Mouse (Mus musculus) thymus, adult 2 months (tissue): ENCODE measurements around the gene Arrdc2. TPM values are rescaled to one million over a fixed set of nuclear protein-coding genes. Genes with fewer than 3 reads are reported as not detected.

Experiments
- DNase-seq: peaks from one replicate; pipeline ENCODE4 v3.0.0; 2021
- H3K27ac ChIP-seq: fragments of 200-500 bp; 2 replicates; pipeline ENCODE4 v1.5.1; 2012; ENCODE audit warnings: low read length, control low read depth; ENCODE audit not compliant: control insufficient read depth, insufficient read depth
- H3K27me3 ChIP-seq: fragments of 200-500 bp; 2 replicates; pipeline ENCODE4 v1.6.1; 2012; ENCODE audit warnings: mild to moderate bottlenecking, low read length, moderate library complexity, mixed read lengths; ENCODE audit not compliant: control insufficient read depth, insufficient read depth
- H3K36me3 ChIP-seq: fragments of 200-500 bp; 2 replicates; pipeline ENCODE4 v1.6.1; 2012; ENCODE audit warnings: mild to moderate bottlenecking, low read length, moderate library complexity; ENCODE audit not compliant: control insufficient read depth, insufficient read depth
- H3K4me1 ChIP-seq: fragments of 200-500 bp; replicated peaks from 2 replicates; pipeline ENCODE4 v1.6.1; 2012; ENCODE audit warnings: low read length; ENCODE audit not compliant: control insufficient read depth, insufficient read depth
- H3K4me3 ChIP-seq: fragments of 200-500 bp; 2 replicates; pipeline ENCODE4 v1.5.1; 2012; ENCODE audit warnings: mild to moderate bottlenecking, low read length, control low read depth, moderate library complexity; ENCODE audit not compliant: control insufficient read depth, insufficient read depth
- CTCF ChIP-seq: fragments of 200-500 bp; IDR thresholded peaks from 2 replicates; pipeline ENCODE4 v1.5.1; 2012; ENCODE audit warnings: mild to moderate bottlenecking, control low read depth, low read length, moderate library complexity, borderline replicate concordance; ENCODE audit not compliant: control insufficient read depth, poor library complexity, insufficient read depth; ENCODE audit errors: extremely low read depth
- POLR2A ChIP-seq: fragments of 200-500 bp; IDR thresholded peaks from 2 replicates; pipeline ENCODE4 v1.6.1; 2012; ENCODE audit warnings: mild to moderate bottlenecking, low read length, control low read depth, moderate library complexity; ENCODE audit not compliant: control insufficient read depth, poor library complexity, insufficient read depth; ENCODE audit errors: extremely low read depth
- WGBS: fragments of 180-500 bp; shearing (Covaris S2); methylation state at CpG from one replicate; pipeline ENCODE4 v1.1.7; 2018; 5-methylcytosine and 5-hydroxymethylcytosine counted together
- polyA plus RNA-seq: library from polyadenylated mRNA; depleted of rRNA; stranded (reverse); fragments of >200 nt; gene quantifications from 2 replicates; pipeline ENCODE4 v1.2.3, GENCODE M21; 2012; rRNA removed

The Arrdc2 gene
- 75.4 and 77.4 TPM in 2 replicates for polyA plus RNA-seq

DNA sequence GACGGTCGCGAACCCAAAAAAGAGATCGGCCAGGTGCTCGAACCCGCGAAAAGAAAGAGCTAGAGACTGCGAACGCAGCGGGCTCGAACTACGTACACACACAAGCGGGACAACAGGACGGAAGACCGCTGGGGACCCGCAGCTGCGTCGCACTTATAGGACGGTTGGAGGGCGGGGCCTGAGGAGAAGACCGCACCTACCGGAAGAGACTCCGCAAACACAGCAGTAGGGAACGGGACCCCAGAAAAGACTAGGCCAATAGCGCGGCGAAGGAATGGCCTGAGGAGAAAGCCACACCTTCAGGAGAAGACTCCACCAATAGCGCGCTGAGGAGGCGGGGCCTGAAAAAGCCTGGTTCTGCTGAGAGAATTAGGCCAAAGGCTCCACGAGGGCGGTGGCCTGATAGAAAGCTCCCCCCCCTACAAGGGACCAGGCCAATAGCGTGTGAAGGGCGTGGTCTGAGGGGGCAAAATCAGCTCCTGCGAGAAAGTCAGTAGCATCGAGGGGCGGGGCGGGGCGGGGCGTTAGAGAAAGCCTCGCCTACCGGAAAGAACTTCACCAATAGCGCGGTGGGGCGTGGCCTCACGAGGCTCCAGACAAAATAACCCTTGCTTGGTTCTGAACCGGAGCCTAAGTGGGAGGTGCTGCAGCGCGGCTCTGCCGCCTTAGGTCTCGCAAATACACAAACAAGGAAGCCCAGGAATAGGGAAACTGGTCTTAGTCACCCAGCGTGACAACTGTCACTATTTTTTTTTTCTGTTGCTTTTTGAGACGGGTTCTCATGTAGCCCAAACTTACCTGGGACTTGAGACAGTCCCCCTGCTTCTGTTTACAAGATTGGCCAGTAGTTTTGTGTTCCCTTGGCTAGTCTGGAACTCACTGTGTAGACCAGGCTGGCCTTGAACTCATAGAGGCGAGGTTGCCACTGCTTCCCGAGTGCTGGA is at the start of gene Arrdc2:
Arrdc2 (minus strand) TSS at position 313 of the 944 bp plus-strand sequence.
- DNase-seq, result peak; percentile 98
- Histone ChIP-seq H3K4me3 (peak within 1 kb of the TSS; percentile 73), H3K27me3 (no peaks in the 10 kb centered on the region), H3K36me3 (no peaks in the 10 kb centered on the region), H3K27ac (peak within 1 kb of the TSS; percentile 83), H3K4me1 (peaks cover 16% of the 10 kb centered on the region)
- WGBS, result 2% methylated on average over 55 of the region's 55 CpGs
- TF ChIP-seq CTCF (peak; percentile 28; the same call in 1 of the 2 replicates), POLR2A (peak; percentile 99)

DNA sequence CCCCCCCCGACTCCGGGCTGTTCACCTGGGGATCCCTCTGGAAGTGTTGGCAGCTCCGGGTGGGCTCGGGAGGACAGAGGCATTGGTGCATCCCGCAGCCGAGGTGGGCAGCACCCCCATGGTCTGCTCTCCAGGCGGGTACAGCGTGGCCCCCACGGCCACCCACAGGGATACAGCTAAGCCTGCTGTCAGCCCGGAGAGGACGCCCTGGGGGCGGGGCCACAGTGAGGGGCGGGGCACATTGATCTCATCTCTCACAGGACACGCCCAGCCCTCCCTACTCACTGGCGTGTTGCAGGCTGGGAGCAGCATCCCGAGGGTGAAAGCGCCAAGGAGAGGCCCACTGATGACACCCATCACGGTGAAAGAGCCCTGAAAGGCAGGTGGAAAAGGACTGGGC is 48.1 kb upstream of the Arrdc2 start:
- Histone ChIP-seq H3K4me1 (no peaks in the 10 kb centered on the region), H3K4me3 (no peak overlapping the region), H3K27me3 (peaks cover 4% of the 10 kb centered on the region; the same call in 1 of the 2 replicates), H3K36me3 (no peaks in the 10 kb centered on the region), H3K27ac (no peak overlapping the region)
- TF ChIP-seq POLR2A (no peak), CTCF (no peak)
- WGBS, result 10% methylated on average over 17 of the region's 18 CpGs
- DNase-seq, result no peak

DNA sequence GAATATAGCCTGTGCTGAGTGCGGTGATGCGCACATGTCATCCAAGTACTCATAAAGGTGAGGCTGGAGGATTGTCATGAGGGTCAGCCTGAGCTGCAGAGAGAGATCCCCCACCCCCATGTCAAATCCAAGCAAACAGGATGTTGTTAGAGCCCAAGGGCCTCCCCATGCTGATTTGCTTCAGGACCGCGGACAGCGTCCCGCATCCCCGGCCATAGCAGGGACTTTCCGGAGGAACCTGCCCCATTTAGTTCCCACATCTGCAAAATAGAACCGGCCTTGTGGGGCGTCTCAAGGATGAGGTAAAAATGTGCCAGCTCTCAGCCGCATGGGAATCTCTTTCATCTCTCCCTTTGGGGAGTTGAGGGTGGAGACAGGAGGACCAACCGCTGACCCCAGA is 46.1 kb upstream of the Arrdc2 start:
- Histone ChIP-seq H3K4me3 (no peak overlapping the region), H3K27ac (no peak overlapping the region), H3K27me3 (no peaks in the 10 kb centered on the region; the same call in 1 of the 2 replicates), H3K36me3 (no peaks in the 10 kb centered on the region), H3K4me1 (no peaks in the 10 kb centered on the region)
- DNase-seq, result no peak
- TF ChIP-seq CTCF, result no peak
- TF ChIP-seq POLR2A, result no peak
- 19% methylated on average over 12 of the region's 12 CpGs for WGBS

- H3K4me3 ChIP-seq, result no peak overlapping the region
- TF ChIP-seq POLR2A, result no peak
- WGBS, result 35% methylated on average over 10 of the region's 10 CpGs
- H3K27me3 ChIP-seq, result no peaks in the 10 kb centered on the region; the same call in 1 of the 2 replicates
- H3K36me3 ChIP-seq, result no peaks in the 10 kb centered on the region
- no peak for DNase-seq
- peaks cover 8% of the 10 kb centered on the region for H3K4me1 ChIP-seq
- no peak overlapping the region for H3K27ac ChIP-seq
These were observed 45.2 kb upstream of the Arrdc2 start for GRCm38 (mm10) chr8:70884683-70885082.

DNA sequence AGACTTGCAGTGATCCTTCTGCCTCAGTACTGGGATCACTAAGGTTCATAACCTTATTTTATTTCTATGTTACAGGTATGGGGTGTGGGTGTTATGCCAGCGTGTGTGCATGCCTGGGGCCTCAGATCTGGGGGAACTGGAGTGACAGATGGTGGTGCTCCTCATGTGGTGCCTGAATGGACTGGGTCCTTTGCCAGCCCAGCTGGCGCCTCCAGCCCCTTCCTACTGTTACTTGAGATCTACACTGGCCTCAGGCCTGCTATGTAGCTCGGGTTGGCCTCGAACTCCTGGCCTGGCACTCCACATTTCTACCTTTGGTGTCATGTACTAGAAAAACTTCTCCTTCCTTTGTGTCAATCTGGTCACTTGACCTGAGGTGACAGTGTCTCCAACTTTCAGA is 44.7 kb upstream of the Arrdc2 start:
- Histone ChIP-seq H3K4me1 (peaks cover 8% of the 10 kb centered on the region), H3K36me3 (no peaks in the 10 kb centered on the region), H3K4me3 (no peak overlapping the region), H3K27ac (no peak overlapping the region), H3K27me3 (no peaks in the 10 kb centered on the region; the same call in 1 of the 2 replicates)
- WGBS, result 60% methylated on average over 4 of the region's 4 CpGs
- TF ChIP-seq POLR2A (no peak), CTCF (no peak)
- DNase-seq, result no peak

- Histone ChIP-seq H3K27me3 (no peaks in the 10 kb centered on the region), H3K36me3 (no peaks in the 10 kb centered on the region), H3K4me3 (no peak overlapping the region), H3K27ac (no peak overlapping the region; the same call in 1 of the 2 replicates), H3K4me1 (peaks cover 8% of the 10 kb centered on the region)
- no peak for DNase-seq
- WGBS, result 63% methylated on average over 11 of the region's 11 CpGs
- TF ChIP-seq POLR2A, result no peak
- TF ChIP-seq CTCF, result no peak
These were observed 41.0 kb upstream of the Arrdc2 start for GRCm38 (mm10) chr8:70880546-70880945.

GRCm38 (mm10) chr8:70880126-70880525 is 40.6 kb upstream of the Arrdc2 start:
- Histone ChIP-seq H3K27me3 (no peaks in the 10 kb centered on the region), H3K36me3 (no peaks in the 10 kb centered on the region), H3K27ac (no peak overlapping the region), H3K4me3 (no peak overlapping the region), H3K4me1 (peaks cover 8% of the 10 kb centered on the region)
- WGBS, result 12% methylated on average over 4 of the region's 4 CpGs
- DNase-seq, result no peak
- TF ChIP-seq CTCF (no peak), POLR2A (no peak)
